Mouse (Mus musculus) kidney, postnatal 14 days (tissue): ENCODE results near the gene Klhdc9.
"Not testable (repeated sequence)": the region's sequence is repeated elsewhere in the genome, so short reads cannot be mapped to it uniquely, and the experiment has no call there.

Experiments used
- DNase-seq: peaks from one replicate; pipeline ENCODE4 v3.0.0; 2022; ENCODE audit warnings: mixed read lengths

Gene Klhdc9

DNA sequence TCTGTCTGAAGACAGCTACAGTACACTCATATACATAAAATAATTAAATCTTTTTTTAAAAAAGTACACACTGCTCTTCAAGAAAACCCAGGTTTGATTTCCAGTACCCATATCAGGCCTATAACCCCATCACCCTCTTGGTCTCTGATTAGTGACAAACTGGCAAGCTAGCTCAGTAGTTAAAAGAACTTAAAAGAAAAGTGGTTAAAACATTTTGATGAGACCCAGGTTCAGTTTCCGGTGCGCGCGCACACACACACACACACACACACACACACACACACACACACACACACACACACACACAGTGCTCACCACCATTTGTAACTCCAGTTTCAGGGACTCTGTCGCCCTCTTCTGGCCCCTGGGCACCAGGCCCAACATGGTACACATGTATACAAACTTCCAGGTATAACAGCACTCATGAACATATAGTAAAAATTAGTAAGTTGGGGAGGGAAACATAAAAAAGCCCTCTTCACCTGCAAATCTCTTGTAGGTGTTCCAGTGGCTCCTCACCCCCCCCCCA is 4.7 kb downstream of the Klhdc9 start:
- no peak for DNase-seq

GRCm38 (mm10) chr1:171349210-171349609 is 11.4 kb downstream of the Klhdc9 start:
- no peak for DNase-seq

DNA sequence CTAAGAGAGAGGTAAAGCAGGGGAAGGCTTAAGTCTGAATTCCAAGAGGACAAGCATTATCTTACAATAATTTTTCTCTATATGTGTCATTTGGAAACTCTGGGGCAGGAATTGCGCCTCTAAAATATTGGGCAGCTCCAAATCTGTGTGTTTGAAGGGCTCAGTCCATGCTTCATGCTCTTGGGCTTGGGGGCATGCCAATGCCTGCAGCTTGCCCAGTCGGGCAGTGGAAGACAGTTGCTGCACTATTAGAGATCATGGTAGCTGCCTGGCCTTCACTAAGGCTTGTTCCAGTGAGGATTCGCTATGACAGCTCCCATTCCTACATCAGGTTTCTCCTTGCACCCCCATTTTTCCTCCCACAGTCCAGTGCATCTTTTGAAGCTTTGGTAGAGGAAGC is 11.9 kb downstream of the Klhdc9 start:
- no peak for DNase-seq

DNA sequence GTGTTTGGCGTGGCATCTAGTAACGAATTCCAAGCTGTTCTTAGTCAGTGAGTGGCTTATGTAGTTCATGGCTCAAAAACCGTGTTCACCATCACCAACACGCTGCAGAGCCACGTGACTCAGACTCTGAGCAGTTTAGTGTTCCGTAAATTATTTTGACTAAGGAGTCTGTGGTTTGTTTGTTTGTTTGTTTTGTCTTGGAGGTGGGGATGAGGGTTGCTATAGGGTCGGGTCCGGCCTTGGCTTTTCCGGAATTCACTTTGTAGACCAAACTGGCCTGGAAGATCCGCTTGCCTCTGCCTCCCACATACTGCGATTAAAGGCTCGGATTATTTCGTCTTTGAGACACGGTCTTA is 14.5 kb downstream of the Klhdc9 start:
- no peak for DNase-seq

DNA sequence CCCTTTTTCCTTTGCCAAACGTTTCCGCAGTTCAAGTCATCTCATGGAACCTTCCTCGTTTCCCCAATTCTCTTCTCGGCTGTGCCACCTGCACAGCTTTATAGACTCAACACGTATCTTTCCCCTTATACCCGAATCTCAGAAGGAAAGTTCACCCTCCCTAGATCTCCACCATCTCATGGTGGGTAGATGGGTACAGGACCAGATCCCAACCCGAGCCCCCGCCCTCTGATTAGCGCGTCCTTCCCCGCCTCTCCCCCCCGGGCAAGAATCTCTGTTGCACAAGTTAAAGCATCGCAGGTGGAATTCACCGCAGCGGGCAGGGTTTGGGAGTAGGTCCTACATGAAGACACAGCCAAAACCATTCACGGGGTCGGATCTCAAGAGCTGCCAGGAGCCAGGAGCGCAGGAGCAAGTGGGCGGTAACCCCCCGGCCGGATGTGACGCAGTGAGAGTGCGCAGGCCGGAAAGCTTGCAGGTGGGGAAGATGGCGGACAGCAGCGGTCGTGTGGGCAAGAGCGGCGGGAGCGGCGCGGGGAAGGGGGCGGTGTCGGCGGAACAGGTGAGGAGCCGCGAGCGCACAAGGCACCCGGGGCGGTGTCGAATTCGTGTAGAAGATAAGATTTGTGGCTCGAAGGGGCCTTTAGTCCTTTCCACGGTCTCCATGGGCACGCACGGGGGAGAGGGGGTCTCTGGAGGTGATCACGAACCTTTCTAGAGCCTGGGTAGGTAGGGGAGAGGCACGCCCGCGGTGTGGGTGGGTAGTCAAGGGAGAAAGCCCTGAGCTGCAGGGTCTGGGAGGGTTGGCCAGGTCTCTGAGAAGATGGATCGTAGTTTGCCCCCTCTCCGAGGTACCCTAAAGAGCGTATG is 15.1 kb downstream of the Klhdc9 start, which contains the start of the genes Nit1 and Pfdn2:
TSS of gene Nit1 (minus strand) at position 422 of the 870 bp plus-strand sequence.
TSS of gene Pfdn2 (plus strand) at position 446 of the 870 bp plus-strand sequence.
- peak; percentile 94 for DNase-seq

DNA sequence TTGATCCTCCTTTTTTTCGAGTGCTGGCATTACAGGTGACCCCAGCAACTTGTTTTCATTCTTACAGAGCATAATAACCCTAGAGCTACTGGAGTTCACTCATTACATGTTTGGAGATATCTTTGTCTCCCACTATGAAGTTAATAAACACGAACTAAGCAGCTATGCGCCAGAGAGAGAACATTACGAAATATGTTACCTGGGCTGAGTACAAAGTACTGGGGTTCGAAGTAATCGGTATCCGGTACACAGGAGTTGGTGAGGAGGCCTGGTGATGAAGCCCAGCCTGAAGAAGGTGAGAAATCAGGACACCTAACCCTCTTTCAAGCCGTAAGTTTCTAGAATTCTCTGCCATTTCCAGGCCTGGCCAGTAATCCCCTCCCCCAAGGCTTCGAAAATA is 15.9 kb downstream of the Klhdc9 start:
- DNase-seq = no peak

- DNase-seq = peak; percentile 81
These were observed 16.5 kb downstream of the Klhdc9 start for GRCm38 (mm10) chr1:171343922-171344677.

DNA sequence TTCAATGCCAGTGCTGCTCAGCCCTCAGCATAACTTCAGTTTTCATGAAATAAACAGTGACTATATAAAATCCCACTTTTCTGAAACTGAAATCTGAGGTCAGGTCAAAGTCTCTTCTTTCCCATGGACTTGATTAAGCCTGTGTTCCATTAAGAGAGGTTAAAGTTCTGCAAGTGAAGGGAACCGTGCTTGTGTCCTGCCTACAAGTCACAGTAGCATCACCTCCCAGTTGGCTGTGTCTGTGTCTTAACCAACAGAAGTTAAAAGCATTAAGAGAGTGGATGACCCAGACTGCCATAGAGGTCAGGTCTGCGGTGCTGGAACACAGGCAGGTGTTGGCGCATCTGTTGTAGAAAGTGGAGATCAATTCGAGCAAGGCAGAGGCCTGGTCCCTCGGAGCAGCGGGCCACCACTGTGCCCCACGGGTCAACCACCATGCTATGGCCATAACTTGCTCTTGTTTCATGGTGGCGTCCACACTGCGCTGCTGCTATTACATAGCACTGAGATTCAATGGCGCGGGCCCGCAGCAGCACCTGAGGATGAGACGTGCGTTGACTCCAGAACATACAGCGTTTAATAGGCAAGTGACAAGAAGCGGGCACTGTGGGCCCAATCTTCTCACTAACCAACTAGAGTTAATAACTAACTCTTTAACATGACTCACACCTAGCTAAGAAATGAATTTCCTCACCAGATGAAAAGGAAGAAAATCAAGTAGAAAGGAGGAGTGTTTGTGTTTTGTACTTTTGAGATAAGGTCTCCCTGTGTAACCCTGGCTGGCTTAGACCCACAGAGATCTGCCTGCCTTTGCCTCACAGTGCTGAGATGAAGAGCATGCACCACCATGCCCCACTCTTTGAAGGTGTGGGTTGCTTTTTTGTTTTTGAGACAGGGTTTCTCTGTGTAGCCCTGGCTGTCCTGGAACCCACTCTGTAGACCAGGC is 18.1 kb downstream of the Klhdc9 start:
- peak; percentile 44 for DNase-seq

GRCm38 (mm10) chr1:171330216-171330560 is 30.4 kb downstream of the Klhdc9 start:
- no peak for DNase-seq

DNA sequence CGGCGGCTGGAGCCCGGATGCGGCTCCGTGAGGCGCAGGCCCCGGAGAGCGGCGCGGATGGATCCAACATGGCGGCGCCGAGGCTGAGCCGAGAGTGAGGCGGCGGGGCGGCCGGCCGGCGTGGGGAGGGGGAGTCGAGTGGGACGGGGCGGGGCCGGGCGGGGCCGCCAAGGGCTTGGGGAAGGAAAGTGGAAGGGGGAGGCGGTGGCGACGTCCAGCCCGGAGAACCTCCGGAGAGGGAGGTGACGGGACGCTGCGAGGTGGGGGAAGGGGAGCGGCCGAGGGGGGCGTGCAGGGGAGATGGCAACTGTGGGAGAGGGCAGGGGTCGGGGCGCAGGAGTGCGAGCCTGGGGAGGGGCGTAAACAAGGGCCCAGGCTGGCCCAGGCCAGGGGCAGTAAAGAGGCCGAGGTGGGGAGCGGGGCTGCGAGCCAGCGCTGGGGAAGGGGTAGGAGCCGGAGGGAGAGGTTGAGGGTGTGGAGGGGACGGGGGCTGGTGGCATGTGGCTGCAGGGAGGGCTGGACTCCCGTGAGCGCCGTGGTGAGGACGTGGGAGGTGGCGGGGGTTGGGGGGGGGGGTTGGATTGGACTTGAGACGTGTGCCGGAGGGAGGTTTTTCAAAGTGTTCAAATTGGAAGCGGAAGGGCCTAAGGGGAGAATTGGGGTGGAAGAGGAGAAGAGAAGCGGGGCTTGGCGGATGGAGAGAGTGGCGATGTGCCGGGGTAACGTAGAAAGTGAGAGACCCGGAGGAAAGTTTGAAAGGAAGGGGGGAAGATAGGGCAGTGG is 31.0 kb downstream of the Klhdc9 start:
- DNase-seq = no peak

GRCm38 (mm10) chr1:171328839-171329432 is 31.7 kb downstream of the Klhdc9 start, which contains the start of gene Dedd:
Gene Dedd, plus strand, starts transcription at chr1:171329145.
- peak; percentile 95 for DNase-seq

DNA sequence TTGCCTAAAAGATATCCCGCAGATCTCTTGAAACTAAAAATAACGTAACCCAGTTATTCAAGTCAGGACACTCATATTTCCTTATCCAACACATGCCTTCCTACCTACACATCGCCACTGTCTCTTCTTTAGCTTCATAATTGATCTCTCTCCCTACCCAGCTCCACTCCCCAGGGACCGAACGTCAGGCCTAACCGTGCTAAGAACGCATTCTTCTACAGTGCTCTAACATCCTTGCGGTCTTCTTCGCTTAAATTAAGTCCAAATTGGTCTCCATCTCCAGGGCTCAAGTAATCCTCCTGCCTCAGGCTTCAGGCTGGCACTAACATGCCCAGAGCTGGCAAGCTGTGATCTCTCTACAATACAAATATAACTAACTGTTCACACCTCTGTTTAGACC is 32.4 kb downstream of the Klhdc9 start:
- no peak for DNase-seq

DNA sequence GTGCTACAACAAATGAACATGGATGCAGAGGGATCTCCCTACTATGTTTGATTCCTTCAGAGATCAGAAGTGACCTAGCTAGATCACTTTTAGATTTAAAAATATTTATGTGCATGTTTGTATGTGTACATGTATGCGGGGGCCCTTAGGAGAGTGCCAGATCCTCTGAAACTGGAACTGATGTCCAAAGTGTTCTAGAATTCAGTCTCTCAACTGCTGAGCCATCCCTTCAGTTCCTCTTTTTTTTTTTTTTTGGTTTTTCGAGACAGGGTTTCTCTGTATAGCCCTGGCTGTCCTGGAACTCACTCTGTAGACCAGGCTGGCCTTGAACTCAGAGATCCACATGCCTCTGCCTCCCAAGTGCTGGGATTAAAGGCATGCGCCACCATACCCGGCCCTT is 34.0 kb downstream of the Klhdc9 start:
- DNase-seq = not testable (repeated sequence)

DNA sequence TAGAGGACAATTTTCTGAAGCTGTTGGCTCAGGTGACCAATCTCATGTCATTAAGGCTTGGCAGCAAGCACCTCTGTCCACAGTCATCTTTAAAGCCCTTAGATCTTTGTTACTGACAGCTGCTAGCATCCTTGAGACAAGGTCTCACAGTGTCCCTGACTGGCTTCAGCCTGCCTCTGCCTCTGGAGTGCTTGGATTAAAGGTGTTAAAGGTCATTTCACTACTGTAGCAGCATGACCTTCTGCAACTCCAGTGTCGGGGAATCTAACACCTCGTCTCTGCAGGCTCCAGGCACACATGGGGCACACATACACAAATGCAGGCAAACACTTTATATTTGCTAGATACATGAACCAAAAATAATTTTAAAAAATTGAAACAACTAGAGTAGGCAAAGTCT is 35.0 kb downstream of the Klhdc9 start:
- DNase-seq = no peak

DNA sequence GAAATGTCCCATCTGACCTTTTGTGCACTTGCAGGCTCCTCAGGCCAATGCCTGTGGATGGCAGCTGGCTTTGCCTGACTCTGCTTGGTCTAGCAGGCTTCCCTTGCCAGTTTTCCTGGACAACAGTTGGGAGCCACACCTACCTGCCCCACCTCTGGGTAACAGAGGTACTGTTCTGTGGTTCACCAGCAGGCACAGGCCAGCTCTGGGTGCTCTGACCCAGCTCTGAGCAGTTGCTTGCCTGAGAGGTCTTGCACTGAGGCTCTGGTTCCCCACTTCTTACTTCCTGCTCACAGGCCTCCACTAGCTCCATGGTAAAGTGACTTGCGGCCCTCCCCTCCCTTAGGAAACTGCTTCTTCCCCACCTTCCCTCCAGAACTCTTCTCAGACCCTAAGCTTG is 38.6 kb downstream of the Klhdc9 start:
- peak; percentile 53 for DNase-seq

- DNase-seq = no peak
These were observed 39.2 kb downstream of the Klhdc9 start for GRCm38 (mm10) chr1:171321415-171321814.

DNA sequence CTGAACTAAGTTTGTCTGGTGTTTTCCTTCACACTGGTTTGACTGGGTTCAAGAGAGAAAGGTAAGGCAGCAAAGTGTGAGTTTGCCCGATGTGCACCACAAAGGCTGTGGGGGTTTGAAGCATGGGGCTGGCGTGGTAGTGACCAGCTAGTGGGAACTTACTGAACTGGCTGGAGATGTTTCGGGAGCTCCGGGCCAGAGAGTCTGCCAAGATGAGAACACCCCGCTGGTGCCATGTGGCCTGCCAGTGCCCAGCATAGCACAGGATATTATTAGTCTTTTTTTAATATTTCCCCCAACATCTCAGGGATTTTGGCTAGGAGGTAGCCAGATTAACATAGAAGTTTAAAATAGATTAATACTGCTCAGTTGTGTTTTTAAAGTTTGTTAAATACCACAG is 40.4 kb downstream of the Klhdc9 start:
- no peak for DNase-seq

GRCm38 (mm10) chr1:171319748-171320147 is 40.9 kb downstream of the Klhdc9 start:
- DNase-seq = peak; percentile 41

- DNase-seq = no peak
These were observed 51.3 kb downstream of the Klhdc9 start for GRCm38 (mm10) chr1:171309321-171309720.
